Mouse (Mus musculus) layer of hippocampus, adult 9-10 months (tissue): ENCODE results near the gene Catsperg1.

ENCODE experiments used
- DNase-seq: peaks from one replicate; pipeline ENCODE4 v3.0.0; 2022; ENCODE audit warnings: low spot score

Gene Catsperg1

GRCm38 (mm10) chr7:29134693-29135386, 79.0 kb downstream of the Catsperg1 start, which contains the start of gene Rasgrp4:
Gene Rasgrp4, plus strand, starts transcription at chr7:29134851.
- DNase-seq = no peak

- DNase-seq = no peak
Measured at GRCm38 (mm10) chr7:29134230-29134629, 79.6 kb downstream of the Catsperg1 start.
